Mouse (Mus musculus) layer of hippocampus, adult 11-12 months (tissue): ENCODE results near the gene Ugt1a6a.

Experiments
- DNase-seq: peaks from one replicate; pipeline ENCODE4 v3.0.0; 2022; ENCODE audit warnings: low spot score

Ugt1a6a gene

GRCm38 (mm10) chr1:88250023-88250422, 115.4 kb downstream of the Ugt1a6a start:
- DNase-seq: no peak

GRCm38 (mm10) chr1:88253106-88253505, 118.5 kb downstream of the Ugt1a6a start:
- DNase-seq: no peak

- no peak for DNase-seq
Observed at GRCm38 (mm10) chr1:88253540-88253939, 118.9 kb downstream of the Ugt1a6a start.

GRCm38 (mm10) chr1:88254793-88255465, 120.3 kb downstream of the Ugt1a6a start:
- no peak for DNase-seq

GRCm38 (mm10) chr1:88255466-88255857, 120.9 kb downstream of the Ugt1a6a start:
- DNase-seq: no peak

- no peak for DNase-seq
Observed at GRCm38 (mm10) chr1:88255989-88256754, 121.6 kb downstream of the Ugt1a6a start.

- no peak for DNase-seq
Observed at GRCm38 (mm10) chr1:88256886-88257663, 122.5 kb downstream of the Ugt1a6a start.

- DNase-seq: no peak
Observed at GRCm38 (mm10) chr1:88257681-88258080, 123.1 kb downstream of the Ugt1a6a start.

GRCm38 (mm10) chr1:88258361-88258760, 123.8 kb downstream of the Ugt1a6a start:
- DNase-seq: no peak

- no peak for DNase-seq
Observed at GRCm38 (mm10) chr1:88258881-88259642, 124.5 kb downstream of the Ugt1a6a start.

- DNase-seq: no peak
Observed at GRCm38 (mm10) chr1:88259643-88260024, 125.0 kb downstream of the Ugt1a6a start.

- DNase-seq: no peak
Observed at GRCm38 (mm10) chr1:88260114-88260513, 125.5 kb downstream of the Ugt1a6a start.

GRCm38 (mm10) chr1:88260604-88261377, 126.2 kb downstream of the Ugt1a6a start:
- no peak for DNase-seq

- no peak for DNase-seq
Observed at GRCm38 (mm10) chr1:88261706-88262105, 127.1 kb downstream of the Ugt1a6a start.

GRCm38 (mm10) chr1:88262255-88262654, 127.6 kb downstream of the Ugt1a6a start:
- no peak for DNase-seq

- no peak for DNase-seq
Observed at GRCm38 (mm10) chr1:88262961-88263360, 128.4 kb downstream of the Ugt1a6a start.

GRCm38 (mm10) chr1:88263778-88264177, 129.2 kb downstream of the Ugt1a6a start:
- no peak for DNase-seq

GRCm38 (mm10) chr1:88264237-88264868, 129.7 kb downstream of the Ugt1a6a start:
- DNase-seq: no peak

GRCm38 (mm10) chr1:88264869-88265240, 130.2 kb downstream of the Ugt1a6a start:
- no peak for DNase-seq

GRCm38 (mm10) chr1:88266123-88266522, 131.5 kb downstream of the Ugt1a6a start:
- DNase-seq: no peak

GRCm38 (mm10) chr1:88267489-88267888, 132.9 kb downstream of the Ugt1a6a start:
- no peak for DNase-seq
